Mouse (Mus musculus): ENCODE results near the gene Sord. TPM values are rescaled to one million over a fixed set of nuclear protein-coding genes. Genes with fewer than 3 reads are reported as not detected.
A peak's percentile ranks its signal among the peaks of the same experiment; 100 is the strongest.

The Sord gene
- total RNA-seq, 2 experiments from 2014 or later = 95.4 to 115 TPM

- peak; percentile 60 for ATAC-seq (replicated peaks; ENCODE audit: low FRiP score, low TSS enrichment, poor library complexity, severe bottlenecking)
Measured at GRCm38 (mm10) chr2:122235425-122235824, 876 bp downstream of the Sord start.

GRCm38 (mm10) chr2:122236321-122236720, 1.8 kb downstream of the Sord start:
- ATAC-seq (replicated peaks; ENCODE audit: low FRiP score, low TSS enrichment, poor library complexity, severe bottlenecking) = no peak

- ATAC-seq (replicated peaks; ENCODE audit: low FRiP score, low TSS enrichment, poor library complexity, severe bottlenecking) = no peak
Measured at GRCm38 (mm10) chr2:122237891-122238470, 3.4 kb downstream of the Sord start.

GRCm38 (mm10) chr2:122240735-122241134, 6.2 kb downstream of the Sord start:
- no peak for ATAC-seq (replicated peaks; ENCODE audit: low FRiP score, low TSS enrichment, poor library complexity, severe bottlenecking)

- ATAC-seq (replicated peaks; ENCODE audit: low FRiP score, low TSS enrichment, poor library complexity, severe bottlenecking) = no peak
Measured at GRCm38 (mm10) chr2:122241226-122241625, 6.7 kb downstream of the Sord start.

- ATAC-seq (replicated peaks; ENCODE audit: low FRiP score, low TSS enrichment, poor library complexity, severe bottlenecking) = no peak
Measured at GRCm38 (mm10) chr2:122241935-122242334, 7.4 kb downstream of the Sord start.

GRCm38 (mm10) chr2:122243671-122244131, 9.2 kb downstream of the Sord start:
- ATAC-seq (replicated peaks; ENCODE audit: low FRiP score, low TSS enrichment, poor library complexity, severe bottlenecking) = peak; percentile 93

- no peak for ATAC-seq (replicated peaks; ENCODE audit: low FRiP score, low TSS enrichment, poor library complexity, severe bottlenecking)
Measured at GRCm38 (mm10) chr2:122247786-122248185, 13.2 kb downstream of the Sord start.

GRCm38 (mm10) chr2:122255997-122256396, 21.4 kb downstream of the Sord start:
- ATAC-seq (replicated peaks; ENCODE audit: low FRiP score, low TSS enrichment, poor library complexity, severe bottlenecking) = no peak

- no peak for ATAC-seq (replicated peaks; ENCODE audit: low FRiP score, low TSS enrichment, poor library complexity, severe bottlenecking)
Measured at GRCm38 (mm10) chr2:122260729-122261128, 26.2 kb downstream of the Sord start.

- no peak for ATAC-seq (replicated peaks; ENCODE audit: low FRiP score, low TSS enrichment, poor library complexity, severe bottlenecking)
Measured at GRCm38 (mm10) chr2:122264690-122265089, 30.1 kb downstream of the Sord start.

- ATAC-seq (replicated peaks; ENCODE audit: low FRiP score, low TSS enrichment, poor library complexity, severe bottlenecking) = no peak
Measured at GRCm38 (mm10) chr2:122266407-122267193, 32.1 kb downstream of the Sord start.

- no peak for ATAC-seq (replicated peaks; ENCODE audit: low FRiP score, low TSS enrichment, poor library complexity, severe bottlenecking)
Measured at GRCm38 (mm10) chr2:122278769-122279168, 44.2 kb downstream of the Sord start.

GRCm38 (mm10) chr2:122284091-122284490, 49.5 kb downstream of the Sord start:
- ATAC-seq (replicated peaks; ENCODE audit: low FRiP score, low TSS enrichment, poor library complexity, severe bottlenecking) = no peak

- no peak for ATAC-seq (replicated peaks; ENCODE audit: low FRiP score, low TSS enrichment, poor library complexity, severe bottlenecking)
Measured at GRCm38 (mm10) chr2:122286137-122286536, 51.6 kb downstream of the Sord start.

- ATAC-seq (replicated peaks; ENCODE audit: low FRiP score, low TSS enrichment, poor library complexity, severe bottlenecking) = no peak
Measured at GRCm38 (mm10) chr2:122294916-122295315, 60.4 kb downstream of the Sord start.

GRCm38 (mm10) chr2:122297271-122298095, 62.9 kb downstream of the Sord start:
- ATAC-seq (replicated peaks; ENCODE audit: low FRiP score, low TSS enrichment, poor library complexity, severe bottlenecking) = no peak

GRCm38 (mm10) chr2:122298096-122298499, 63.5 kb downstream of the Sord start, which contains the start of gene Duox2:
Gene Duox2, minus strand, starts transcription at chr2:122298449.
- no peak for ATAC-seq (replicated peaks; ENCODE audit: low FRiP score, low TSS enrichment, poor library complexity, severe bottlenecking)

- no peak for ATAC-seq (replicated peaks; ENCODE audit: low FRiP score, low TSS enrichment, poor library complexity, severe bottlenecking)
Measured at GRCm38 (mm10) chr2:122298596-122299490, 64.3 kb downstream of the Sord start, which contains the start of gene Duoxa2. Gene Duoxa2, plus strand, starts transcription at chr2:122298900.

All from megakaryocyte-erythroid progenitor cell, adult 5-6 weeks (primary cell).